Comparison of ENCODE assay signal across 21 mouse cellular contexts in the genomic region with DNA sequence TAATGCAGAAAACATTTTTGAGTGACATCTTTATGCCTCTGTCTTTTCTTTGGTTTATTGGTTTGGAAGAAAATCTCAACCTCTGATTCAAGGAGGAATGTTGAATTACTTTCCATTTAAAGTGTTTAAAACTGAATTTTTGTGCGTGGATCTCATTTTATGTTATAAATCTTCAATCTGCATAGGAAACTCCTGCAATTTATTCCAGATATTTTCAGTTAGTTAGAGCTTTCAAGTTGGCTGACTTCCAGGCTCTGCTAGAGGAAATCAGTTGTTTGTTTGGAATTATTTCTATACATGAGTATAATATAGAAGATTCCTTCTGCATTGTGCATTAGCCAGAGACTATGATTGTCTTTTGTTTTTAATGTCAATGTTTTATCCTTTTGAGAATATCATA. TPM values are rescaled to one million over a fixed set of nuclear protein-coding genes. Genes with fewer than 3 reads are reported as not detected.
DNase-seq lines count a peak whose midpoint lies in the region; ATAC-seq and TF ChIP-seq lines count a peak whose summit lies in the region.
"Had no signal": no experiment of that assay in that cellular context is flagged by ENCODE, and none has a peak within 500 bp of the region (broad histone marks: within the 10 kb centered on the region; RNA-seq: fewer than 3 reads in every experiment).

No protein-coding gene starts in this region.

- ATAC-seq in embryonic facial prominence, embryonic 14.5 days (ENCODE audit: low read depth): no peak
- ATAC-seq in limb, embryonic 14.5 days (ENCODE audit: low FRiP score, low read depth): no peak
- ATAC-seq: CD4-positive, CD25-positive, alpha-beta regulatory T cell, adult 4 months; forebrain, embryonic 13.5 days; forebrain, embryonic 15.5 days; forebrain, postnatal 0 days had no signal

- no peaks in the 10 kb centered on the region for H3K36me3 ChIP-seq in embryonic facial prominence, embryonic 14.5 days (ENCODE audit: control insufficient read depth, insufficient read depth, low read length)
- H3K36me3 ChIP-seq in embryonic facial prominence, embryonic 10.5 days (replicated peaks): no peaks in the 10 kb centered on the region
- no peaks in the 10 kb centered on the region for H3K36me3 ChIP-seq in limb, embryonic 14.5 days (ENCODE audit: control insufficient read depth, insufficient read depth, low read length)
- no peaks in the 10 kb centered on the region for H3K36me3 ChIP-seq in limb, embryonic 10.5 days
- H3K36me3 ChIP-seq: embryonic facial prominence, embryonic 13.5 days; forebrain, embryonic 15.5 days; G1E had no signal

- no peak overlapping the region for H3K4me3 ChIP-seq in embryonic facial prominence, embryonic 14.5 days (ENCODE audit: low read depth, low read length)
- no peak overlapping the region for H3K4me3 ChIP-seq in embryonic facial prominence, embryonic 10.5 days
- no peak overlapping the region for H3K4me3 ChIP-seq in limb, embryonic 14.5 days (replicated peaks; ENCODE audit: low read length)
- no peak overlapping the region for H3K4me3 ChIP-seq in limb, embryonic 10.5 days
- H3K4me3 ChIP-seq: embryonic facial prominence, embryonic 13.5 days; forebrain, embryonic 13.5 days; forebrain, embryonic 15.5 days had no signal

- no peaks in the 10 kb centered on the region for H3K27me3 ChIP-seq in embryonic facial prominence, embryonic 14.5 days (replicated peaks; ENCODE audit: control insufficient read depth, insufficient read depth, low read length)
- no peaks in the 10 kb centered on the region for H3K27me3 ChIP-seq in embryonic facial prominence, embryonic 10.5 days (replicated peaks; ENCODE audit: low read depth, poor library complexity, severe bottlenecking)
- no peaks in the 10 kb centered on the region for H3K27me3 ChIP-seq in limb, embryonic 14.5 days (ENCODE audit: control insufficient read depth, insufficient read depth, low read length)
- no peaks in the 10 kb centered on the region for H3K27me3 ChIP-seq in limb, embryonic 10.5 days (ENCODE audit: low read depth, poor library complexity, severe bottlenecking)
- H3K27me3 ChIP-seq: CH12.LX; embryonic facial prominence, embryonic 13.5 days; forebrain, embryonic 13.5 days; forebrain, embryonic 15.5 days had no signal

- no peak overlapping the region for H3K4me2 ChIP-seq in embryonic facial prominence, embryonic 14.5 days (ENCODE audit: low read depth, low read length)
- H3K4me2 ChIP-seq in limb, embryonic 14.5 days (replicated peaks; ENCODE audit: low read depth, low read length, severe bottlenecking): no peak overlapping the region
- H3K4me2 ChIP-seq: embryonic facial prominence, embryonic 13.5 days; forebrain, embryonic 13.5 days; forebrain, embryonic 15.5 days had no signal

- 60% methylated on average over 1 of the region's 1 CpGs for WGBS in embryonic facial prominence, embryonic 14.5 days
- 91% methylated on average over 1 of the region's 1 CpGs for WGBS in embryonic facial prominence, embryonic 10.5 days
- 48% methylated on average over 1 of the region's 1 CpGs for WGBS in limb, embryonic 14.5 days
- 88% methylated on average over 1 of the region's 1 CpGs for WGBS in limb, embryonic 10.5 days

- peak; percentile 85 for DNase-seq in embryonic facial prominence, embryonic 14.5 days (ENCODE audit: low spot score)
- no peak for DNase-seq in embryonic facial prominence, embryonic 10.5 days (ENCODE audit: low spot score)
- peak; percentile 69 for DNase-seq in limb, embryonic 14.5 days (ENCODE audit: low spot score)
- no peak for DNase-seq in limb, embryonic 10.5 days (ENCODE audit: low spot score)
- DNase-seq in NIH3T3 (ENCODE audit: low read depth): peak; percentile 9
- DNase-seq: adrenal gland, adult 2 months; adrenal gland, postnatal 10 days; adrenal gland, postnatal 25 days; B cell, adult 2 months; cerebellum, adult 11 months; cerebellum, adult 18-20 months; cerebellum, adult 8-10 months; cerebellum, postnatal 10 days; cerebellum, postnatal 25 days; forebrain, postnatal 0 days had no signal

- H3K9ac ChIP-seq in embryonic facial prominence, embryonic 14.5 days (ENCODE audit: low read depth, low read length): no peak overlapping the region
- H3K9ac ChIP-seq in limb, embryonic 14.5 days (ENCODE audit: low read depth, low read length, severe bottlenecking): no peak overlapping the region
- H3K9ac ChIP-seq: embryonic facial prominence, embryonic 13.5 days; forebrain, embryonic 13.5 days; forebrain, embryonic 15.5 days; forebrain, postnatal 0 days had no signal

- no peak overlapping the region; the same call in 1 of the 2 replicates for H3K27ac ChIP-seq in embryonic facial prominence, embryonic 14.5 days (replicated peaks; ENCODE audit: low read depth, low read length)
- no peak overlapping the region for H3K27ac ChIP-seq in embryonic facial prominence, embryonic 10.5 days (replicated peaks)
- no peak overlapping the region for H3K27ac ChIP-seq in limb, embryonic 14.5 days (replicated peaks; ENCODE audit: low read depth, low read length)
- no peak overlapping the region for H3K27ac ChIP-seq in limb, embryonic 10.5 days
- H3K27ac ChIP-seq: embryonic facial prominence, embryonic 13.5 days; forebrain, embryonic 13.5 days; forebrain, embryonic 15.5 days had no signal

- H3K4me1 ChIP-seq in embryonic facial prominence, embryonic 14.5 days (ENCODE audit: control insufficient read depth, insufficient read depth, low read length): peaks cover 16% of the 10 kb centered on the region
- no peaks in the 10 kb centered on the region for H3K4me1 ChIP-seq in embryonic facial prominence, embryonic 10.5 days
- H3K4me1 ChIP-seq in limb, embryonic 14.5 days (ENCODE audit: control insufficient read depth, insufficient read depth, low read length): no peaks in the 10 kb centered on the region; the same call in 1 of the 2 replicates
- no peaks in the 10 kb centered on the region for H3K4me1 ChIP-seq in limb, embryonic 10.5 days
- H3K4me1 ChIP-seq: forebrain, embryonic 13.5 days; forebrain, embryonic 15.5 days had no signal

- H3K9me3 ChIP-seq in embryonic facial prominence, embryonic 14.5 days (ENCODE audit: control insufficient read depth, low read length): no peaks in the 10 kb centered on the region
- no peaks in the 10 kb centered on the region for H3K9me3 ChIP-seq in embryonic facial prominence, embryonic 10.5 days
- no peaks in the 10 kb centered on the region for H3K9me3 ChIP-seq in limb, embryonic 14.5 days (ENCODE audit: control insufficient read depth, low read length)
- H3K9me3 ChIP-seq in limb, embryonic 10.5 days (replicated peaks): no peaks in the 10 kb centered on the region
- H3K9me3 ChIP-seq: embryonic facial prominence, embryonic 13.5 days; forebrain, embryonic 13.5 days; forebrain, embryonic 15.5 days; G1E had no signal

- TF ChIP-seq POLR2A in limb, embryonic 14.5 days (IDR thresholded peaks at IDR 0.05; ENCODE audit: borderline replicate concordance, extremely low read depth, insufficient read depth, insufficient read length): no peak

RNA-seq across cellular contexts. Expression of a gene that starts 49.8 kb away (rescaled TPM):
- polyA plus RNA-seq in embryonic facial prominence, embryonic 14.5 days (2014; fragmentation: Nextera tagmentation; extraction: Ambion mirVana): 91.3 and 101 TPM in 2 replicates
- 114 and 115 TPM in 2 replicates for polyA plus RNA-seq in embryonic facial prominence, embryonic 10.5 days (2016; fragmentation: Nextera tagmentation; extraction: Ambion mirVana)
- polyA plus RNA-seq in limb, embryonic 14.5 days (2012; rRNA removed): 146 and 155 TPM in 2 replicates
- polyA plus RNA-seq in limb, embryonic 14.5 days (2014; fragmentation: Nextera tagmentation; extraction: Ambion mirVana): 110 and 116 TPM in 2 replicates
- 94.4 and 106 TPM in 2 replicates for polyA plus RNA-seq in limb, embryonic 10.5 days (2016; fragmentation: Nextera tagmentation; extraction: Ambion mirVana)

Comparison
In these comparisons a context has a peak if more than half of its experiments do, and no peak if none do; other contexts are left out.
1. DNase-seq: peak in embryonic facial prominence, embryonic 14.5 days (single experiment), limb, embryonic 14.5 days (single experiment) and NIH3T3 (single experiment); none in embryonic facial prominence, embryonic 10.5 days (single experiment) and limb, embryonic 10.5 days (single experiment).